Mouse (Mus musculus) left cerebral cortex, adult 2 months (tissue): Measurements from ENCODE around the gene Sept3. TPM values are rescaled to one million over a fixed set of nuclear protein-coding genes. Genes with fewer than 3 reads are reported as not detected.
A peak's percentile ranks its signal among the peaks of the same experiment; 100 is the strongest.
"Not testable (repeated sequence)": the region's sequence is repeated elsewhere in the genome, so short reads cannot be mapped to it uniquely, and the experiment has no call there.

ENCODE experiments used
- DNase-seq, 2 experiments: peaks; one replicate each; pipeline ENCODE4 v3.0.0; 2021 to 2022; ENCODE audit warnings: low spot score in 2 of 2, mixed read lengths in 1 of 2; ENCODE audit errors: extremely low spot score in 1 of 2
- H3K27ac ChIP-seq: fragments of 200-600 bp; 2 replicates; pipeline ENCODE4 v1.8.1; 2022
- H3K4me3 ChIP-seq: fragments of 200-600 bp; 2 replicates; pipeline ENCODE4 v1.8.1; 2022
- CTCF ChIP-seq: fragments of 200-600 bp; IDR thresholded peaks from 2 replicates; pipeline ENCODE4 v1.8.1; 2022; ENCODE audit warnings: antibody characterized with exemption, mild to moderate bottlenecking, moderate library complexity
- intact Hi-C: fragments of 180-260 bp; cut with DNase I; formaldehyde crosslinking; loops from one replicate; pipeline ENCODE4 v1.15.1; 2025
- total RNA-seq, 2 experiments: library from RNA; stranded (reverse); gene quantifications; 2 replicates each; pipeline ENCODE4 v1.2.3; 2021

Gene Sept3
- total RNA-seq, 2 experiments from 2014 or later = 489 to 520 TPM

DNA sequence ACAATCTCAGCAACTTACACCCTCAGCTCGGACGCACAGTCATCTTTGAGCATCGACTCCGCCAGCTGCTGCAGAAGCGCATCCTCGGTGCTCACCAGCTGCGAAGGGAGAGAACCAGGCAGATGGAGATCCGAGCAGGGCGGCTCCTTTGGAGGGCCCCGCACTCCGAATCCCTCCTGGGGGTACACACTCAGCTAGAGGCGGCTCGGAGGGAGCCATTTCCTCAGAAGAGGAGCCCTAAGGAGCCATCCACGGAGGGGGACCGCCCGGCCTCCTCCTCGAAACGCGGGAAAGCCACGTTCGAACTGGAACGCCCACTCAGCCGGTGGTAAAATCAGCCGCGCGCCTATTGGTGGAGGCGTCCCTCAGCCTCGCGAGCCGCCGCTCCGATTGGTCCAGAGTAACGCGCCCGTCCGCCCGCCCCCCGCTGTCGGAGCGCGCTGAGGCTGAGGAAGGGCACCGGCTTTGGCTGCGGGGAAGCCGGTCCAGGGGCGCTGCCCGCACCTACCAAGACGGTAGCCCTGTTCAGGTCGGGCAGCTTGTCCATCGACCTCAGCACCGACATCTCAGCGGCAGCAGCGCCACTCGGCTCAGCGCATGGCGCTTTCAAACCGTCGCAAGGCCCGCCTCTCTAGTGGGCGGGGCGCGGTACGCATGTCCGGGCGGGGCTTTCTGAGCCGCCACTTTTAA lies 30.4 kb upstream of the Sept3 start, which contains the start of gene Cenpm:
Cenpm (minus strand) TSS at position 634 of the 690 bp plus-strand sequence.
- no peak; the same call in 1 of the 2 replicates for TF ChIP-seq CTCF
- Histone ChIP-seq H3K4me3 (peak within 1 kb of the TSS; percentile 92), H3K27ac (no peak within 1 kb of the TSS)
- peak; percentile 91 for DNase-seq
- intact Hi-C loops = no loop called here

DNA sequence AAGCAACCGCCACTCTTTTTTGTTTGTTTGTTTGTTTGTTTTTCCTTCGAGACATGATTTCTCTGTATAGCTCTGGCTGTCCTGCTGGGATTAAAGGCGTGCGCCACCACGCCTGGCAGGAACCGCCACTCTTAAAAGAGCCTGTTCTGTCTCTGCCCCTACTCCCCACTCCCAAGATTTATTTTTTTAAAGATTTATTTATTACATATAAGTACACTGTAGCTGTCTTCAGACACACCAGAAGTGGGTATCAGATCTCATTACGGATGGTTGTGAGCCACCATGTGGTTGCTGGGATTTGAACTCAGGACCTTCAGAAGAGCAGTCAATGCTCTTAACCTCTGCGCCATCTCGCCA lies 29.9 kb upstream of the Sept3 start:
- H3K27ac ChIP-seq, DNase-seq, intact Hi-C loops: not testable (repeated sequence)
- peak overlapping the region; percentile 92 for H3K4me3 ChIP-seq

DNA sequence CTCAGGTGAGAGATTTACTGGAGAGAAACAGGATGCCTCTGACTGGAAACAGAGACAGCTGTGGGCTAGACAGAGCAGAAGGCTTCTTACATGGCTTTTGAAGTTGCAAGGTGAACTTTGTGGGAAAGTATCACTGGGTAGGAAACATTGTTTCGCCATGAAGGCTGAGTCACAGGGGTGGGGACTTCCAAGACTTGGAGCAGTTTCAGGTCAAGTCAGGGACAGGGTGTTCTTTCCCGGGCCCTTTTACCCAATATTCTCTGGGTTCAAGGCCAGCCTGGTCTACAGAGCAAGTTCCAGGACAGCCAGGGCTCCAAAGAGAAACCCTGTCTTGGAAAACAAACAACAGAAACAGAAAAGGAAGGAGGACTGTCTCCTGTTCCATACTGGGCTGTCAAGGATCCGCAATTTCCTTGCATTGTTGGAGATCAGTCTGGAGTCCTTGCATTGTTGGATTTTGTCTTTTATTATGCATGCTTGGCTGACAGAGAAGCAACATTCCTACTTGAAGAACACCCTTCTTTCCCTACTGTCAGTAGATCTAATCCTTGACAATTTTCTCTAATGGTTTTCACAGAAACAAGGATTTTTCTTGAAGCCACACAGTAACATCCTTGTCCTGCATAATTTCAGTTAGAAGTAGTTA lies 27.4 kb upstream of the Sept3 start:
- Histone ChIP-seq H3K27ac (no peak overlapping the region), H3K4me3 (no peak overlapping the region)
- TF ChIP-seq CTCF = no peak
- intact Hi-C loops = no loop called here
- DNase-seq = no peak

DNA sequence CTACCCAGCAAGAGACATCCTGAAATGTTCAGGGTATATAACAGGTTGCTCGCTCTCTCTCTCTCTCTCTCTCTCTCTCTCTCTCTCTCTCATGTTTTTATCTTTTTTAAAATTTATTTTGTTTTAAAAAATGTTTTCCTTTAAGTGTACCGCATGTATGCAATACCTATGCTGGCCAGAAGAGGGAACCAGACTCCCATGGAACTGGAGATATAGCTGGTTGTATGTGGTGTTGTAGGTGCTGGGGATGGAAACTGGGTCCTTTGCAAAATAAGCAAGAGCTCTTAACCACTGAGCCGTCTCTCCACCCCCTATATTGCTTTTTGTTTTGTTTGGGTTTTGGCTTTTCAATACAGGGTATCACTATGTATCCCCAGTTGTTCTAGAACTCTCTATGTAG lies 23.1 kb upstream of the Sept3 start:
- intact Hi-C loops = no loop called here
- Histone ChIP-seq H3K27ac (no peak overlapping the region), H3K4me3 (no peak overlapping the region)
- TF ChIP-seq CTCF = peak; percentile 33
- no peak for DNase-seq

DNA sequence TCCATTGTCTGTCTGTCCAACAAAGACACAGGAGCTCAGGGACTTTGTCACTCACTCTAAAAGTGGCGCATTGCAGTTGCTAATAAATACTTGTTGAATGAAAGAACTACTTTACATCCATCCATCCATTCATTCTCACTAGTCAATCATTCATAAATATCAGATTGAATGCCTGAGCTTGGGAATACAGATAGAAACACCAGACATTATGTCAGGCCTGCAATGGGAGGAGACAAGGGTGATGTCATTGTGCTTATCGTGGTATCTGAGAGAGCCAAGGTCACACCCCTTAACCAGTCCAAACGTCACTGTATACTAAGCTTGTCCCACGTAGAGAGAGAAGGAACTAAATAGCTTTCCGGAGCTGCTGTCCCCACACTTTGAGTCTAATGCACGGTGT lies 22.6 kb upstream of the Sept3 start, which contains the start of gene 1500009C09Rik:
1500009C09Rik (plus strand) TSS at position 301 of the 400 bp plus-strand sequence.
- intact Hi-C loops = no loop called here
- no peak for DNase-seq
- TF ChIP-seq CTCF = no peak
- Histone ChIP-seq H3K27ac (no peak within 1 kb of the TSS), H3K4me3 (no peak within 1 kb of the TSS)

DNA sequence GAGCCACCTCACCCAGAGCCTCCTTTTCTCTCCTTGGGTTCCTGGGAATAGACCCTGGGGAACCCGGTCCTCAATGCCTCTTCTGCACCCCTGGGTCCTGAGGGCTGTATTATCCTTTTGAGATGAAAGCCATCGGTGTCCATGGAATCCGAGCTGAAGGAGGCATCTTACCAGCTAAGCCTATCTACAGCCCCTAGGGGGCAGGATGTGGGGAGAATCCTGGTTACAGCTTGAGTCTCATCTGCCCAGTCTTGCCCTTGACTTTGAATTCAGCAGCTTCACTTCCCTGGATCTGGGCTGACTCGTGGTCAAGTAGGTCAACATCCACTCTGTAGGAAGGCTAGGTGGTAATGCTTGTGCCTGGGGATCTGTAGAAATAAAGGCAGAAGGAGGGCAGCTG lies 19.4 kb upstream of the Sept3 start:
- peak; percentile 63 for TF ChIP-seq CTCF
- DNase-seq = no peak
- Histone ChIP-seq H3K4me3 (peak overlapping the region; percentile 56), H3K27ac (peak overlapping the region; percentile 98)
- intact Hi-C loops = no loop called here

DNA sequence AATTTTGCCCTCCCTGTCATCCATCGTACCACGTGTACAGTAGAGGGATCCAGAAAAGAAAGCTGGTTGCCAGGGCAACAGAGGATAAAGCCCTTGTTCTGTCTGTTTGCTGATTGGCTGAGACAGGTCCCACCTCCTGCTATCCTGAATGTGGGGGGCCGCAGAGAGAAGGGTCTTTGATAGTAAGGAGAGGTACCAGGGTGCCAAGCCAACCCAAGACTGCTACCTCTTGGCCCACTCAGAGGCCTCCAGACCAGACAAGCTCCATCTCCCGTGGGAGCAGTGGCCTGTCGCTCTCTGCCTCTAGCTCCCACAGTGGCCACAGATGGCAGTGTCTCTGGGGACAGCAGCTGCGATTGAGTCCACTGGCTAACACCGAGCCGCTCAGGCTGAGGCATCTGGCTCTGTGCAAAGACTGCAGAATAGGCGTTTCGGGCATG lies 18.7 kb upstream of the Sept3 start:
- intact Hi-C loops = no loop called here
- H3K4me3 ChIP-seq = peak overlapping the region; percentile 56
- peak; percentile 72 to 83 for DNase-seq
- TF ChIP-seq CTCF = peak; percentile 50
- peak overlapping the region; percentile 98 for H3K27ac ChIP-seq

DNA sequence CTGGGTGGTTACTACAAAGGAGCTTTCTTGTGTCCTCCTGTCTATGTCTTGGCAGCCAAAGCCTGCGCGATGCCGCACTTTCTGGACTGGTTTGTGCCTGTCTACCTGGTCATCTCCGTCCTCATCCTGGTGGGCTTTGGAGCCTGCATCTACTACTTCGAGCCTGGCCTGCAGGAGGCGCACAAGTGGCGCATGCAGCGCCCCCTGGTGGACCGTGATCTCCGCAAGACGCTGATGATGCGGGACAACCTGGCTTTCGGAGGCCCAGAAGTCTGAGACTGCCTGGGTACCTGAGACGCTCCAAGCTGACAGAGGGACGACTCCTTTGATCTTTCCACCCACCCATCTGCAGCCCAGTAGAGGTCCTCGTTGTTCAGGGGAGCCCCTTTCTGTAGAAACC lies 15.2 kb upstream of the Sept3 start:
- DNase-seq = peak; percentile 61 to 74
- Histone ChIP-seq H3K4me3 (no peak overlapping the region), H3K27ac (no peak overlapping the region)
- TF ChIP-seq CTCF = peak; percentile 97
- intact Hi-C loops = no loop called here

DNA sequence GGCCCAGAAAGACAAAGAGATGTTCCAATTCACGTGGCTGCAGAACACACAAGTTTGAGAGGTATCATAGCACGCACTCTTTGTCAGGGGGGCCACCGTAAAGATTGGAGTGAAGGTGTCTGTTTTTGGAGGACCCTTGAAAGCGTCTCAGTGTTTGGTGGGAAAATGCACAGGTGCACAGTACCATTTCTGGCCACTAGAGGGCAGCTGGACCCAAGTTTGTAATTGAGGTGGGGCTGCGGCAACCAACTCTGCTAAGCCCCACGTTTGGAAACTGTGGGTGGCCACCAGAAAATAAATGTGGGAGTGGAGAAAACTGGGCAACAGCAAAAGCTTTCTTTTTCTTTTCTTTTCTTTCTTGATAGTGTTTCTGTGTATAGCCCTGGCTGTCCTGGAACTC lies 8.3 kb upstream of the Sept3 start:
- intact Hi-C loops = loop anchor here (2.0 kb wide), 2 partner anchors 86 to 150 kb away; no protein-coding TSS in a partner anchor
- Histone ChIP-seq H3K4me3 (no peak overlapping the region), H3K27ac (no peak overlapping the region)
- TF ChIP-seq CTCF = peak; percentile 95
- DNase-seq = peak; percentile 60 to 84

DNA sequence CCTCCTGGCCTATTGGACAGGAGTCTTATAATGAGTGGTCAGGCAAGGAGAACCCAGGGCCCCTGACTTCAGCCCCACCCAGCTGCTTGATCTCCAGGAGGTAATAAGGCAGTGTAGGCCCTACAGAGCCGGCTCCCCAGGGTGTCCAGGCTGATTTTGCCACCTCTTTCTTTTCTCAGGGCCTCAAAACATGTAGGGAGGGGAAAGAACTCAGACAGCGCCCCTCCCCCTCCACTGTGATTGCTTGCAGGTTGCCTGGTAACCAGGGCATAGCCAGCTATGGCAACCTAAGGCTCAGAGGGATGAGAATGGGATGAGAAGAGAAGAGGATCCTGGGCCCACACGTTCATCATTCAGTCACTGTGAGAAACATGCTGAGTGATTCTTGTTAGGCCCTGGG lies 6.5 kb upstream of the Sept3 start:
- no peak overlapping the region for H3K27ac ChIP-seq
- intact Hi-C loops = no loop called here
- H3K4me3 ChIP-seq = no peak overlapping the region
- peak in 1 of 2 experiments; percentile 56 for DNase-seq
- TF ChIP-seq CTCF = no peak

DNA sequence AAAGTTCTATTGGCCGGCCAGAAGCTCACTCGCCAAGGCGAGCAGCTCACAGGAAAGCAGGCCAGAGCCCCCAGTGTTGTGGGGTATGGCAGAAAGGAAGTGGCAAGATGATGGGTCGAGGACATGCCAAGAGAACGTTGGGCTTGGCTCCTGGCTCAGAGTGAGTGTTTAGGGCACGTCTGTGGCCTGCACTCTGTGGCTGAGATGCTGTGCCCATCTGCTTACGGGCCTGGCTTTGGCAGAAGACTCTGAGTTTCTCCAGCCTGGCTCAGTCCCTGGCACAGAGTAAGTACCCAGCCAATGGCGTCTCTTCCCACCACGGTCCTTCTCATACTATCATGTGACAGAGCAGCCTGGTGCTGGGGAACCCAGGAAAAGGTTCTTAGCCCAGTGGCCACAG lies 5.9 kb upstream of the Sept3 start:
- intact Hi-C loops = no loop called here
- TF ChIP-seq CTCF = no peak
- Histone ChIP-seq H3K27ac (no peak overlapping the region), H3K4me3 (no peak overlapping the region)
- DNase-seq = no peak

DNA sequence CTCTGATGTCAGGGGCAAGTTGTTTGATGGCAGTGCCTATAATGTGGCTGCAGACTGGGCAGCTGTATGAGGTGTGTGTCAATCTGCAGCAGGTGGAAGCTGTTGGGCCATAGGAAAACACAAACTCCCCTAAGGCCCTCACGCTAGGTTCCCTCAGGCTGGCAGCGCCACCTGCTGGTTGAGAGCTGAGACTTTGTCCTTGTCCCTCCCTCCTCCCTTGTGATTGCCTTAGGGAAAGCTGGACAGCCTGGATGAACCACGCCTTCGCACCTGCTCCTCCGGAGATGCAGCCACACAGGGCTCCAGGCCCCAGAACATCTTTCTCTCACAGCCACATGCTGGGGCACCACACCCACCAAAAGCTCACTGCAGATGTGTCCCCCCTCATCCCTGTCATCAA lies 3.5 kb upstream of the Sept3 start:
- peak; percentile 83 for TF ChIP-seq CTCF

More for the DNA sequence above, 3.5 kb upstream of the Sept3 start:
- intact Hi-C loops = no loop called here
- Histone ChIP-seq H3K4me3 (no peak overlapping the region), H3K27ac (no peak overlapping the region)
- DNase-seq = peak; percentile 64 to 84
